Mouse (Mus musculus): ENCODE measurements around the gene Gp9.

Gp9 gene

GRCm38 (mm10) chr6:87777842-87778241 is at the start of gene Gp9:
Gp9 (plus strand) TSS chr6:87778072.
- no peak for DNase-seq

DNA sequence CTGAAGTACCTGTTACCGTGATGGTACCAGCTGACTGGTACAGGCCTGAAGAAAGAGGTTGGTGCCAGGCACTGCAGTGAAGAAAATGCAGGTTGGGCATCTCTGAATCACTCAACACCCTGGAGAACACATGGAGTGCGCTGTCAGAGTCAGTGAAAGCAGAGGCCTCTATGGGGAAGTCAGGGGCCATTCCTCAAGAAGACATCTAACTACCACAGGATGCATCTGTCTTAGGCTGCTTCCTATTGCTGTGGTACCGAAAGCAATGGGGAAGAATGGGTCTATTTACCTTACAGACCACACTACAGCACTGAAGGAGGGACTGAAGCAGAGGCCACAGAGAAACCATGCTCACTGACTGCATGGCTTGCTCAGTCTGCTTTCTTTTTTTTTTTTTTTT is 49.8 kb upstream of the Gp9 start:
- no peak for DNase-seq

DNA sequence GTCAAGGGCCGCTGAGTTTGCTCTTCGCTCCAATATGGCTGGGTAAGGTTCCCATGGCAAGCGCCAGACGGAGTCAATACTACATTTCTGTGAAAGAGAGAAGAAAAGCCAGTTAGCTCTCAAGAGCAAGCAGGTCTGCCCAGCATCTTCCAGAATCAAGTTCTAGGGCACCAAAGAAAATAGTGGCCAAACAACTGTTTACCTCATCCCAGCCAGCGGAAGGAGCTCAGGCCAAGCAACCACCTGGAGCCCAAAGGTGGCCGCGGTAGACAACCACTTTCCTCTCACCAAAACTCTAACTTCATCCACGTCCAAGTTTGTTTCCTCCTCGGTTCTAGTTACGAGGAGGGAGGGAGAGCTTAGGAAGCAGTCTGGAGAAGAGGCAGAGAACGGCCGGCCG is 47.7 kb upstream of the Gp9 start:
- no peak for DNase-seq

DNA sequence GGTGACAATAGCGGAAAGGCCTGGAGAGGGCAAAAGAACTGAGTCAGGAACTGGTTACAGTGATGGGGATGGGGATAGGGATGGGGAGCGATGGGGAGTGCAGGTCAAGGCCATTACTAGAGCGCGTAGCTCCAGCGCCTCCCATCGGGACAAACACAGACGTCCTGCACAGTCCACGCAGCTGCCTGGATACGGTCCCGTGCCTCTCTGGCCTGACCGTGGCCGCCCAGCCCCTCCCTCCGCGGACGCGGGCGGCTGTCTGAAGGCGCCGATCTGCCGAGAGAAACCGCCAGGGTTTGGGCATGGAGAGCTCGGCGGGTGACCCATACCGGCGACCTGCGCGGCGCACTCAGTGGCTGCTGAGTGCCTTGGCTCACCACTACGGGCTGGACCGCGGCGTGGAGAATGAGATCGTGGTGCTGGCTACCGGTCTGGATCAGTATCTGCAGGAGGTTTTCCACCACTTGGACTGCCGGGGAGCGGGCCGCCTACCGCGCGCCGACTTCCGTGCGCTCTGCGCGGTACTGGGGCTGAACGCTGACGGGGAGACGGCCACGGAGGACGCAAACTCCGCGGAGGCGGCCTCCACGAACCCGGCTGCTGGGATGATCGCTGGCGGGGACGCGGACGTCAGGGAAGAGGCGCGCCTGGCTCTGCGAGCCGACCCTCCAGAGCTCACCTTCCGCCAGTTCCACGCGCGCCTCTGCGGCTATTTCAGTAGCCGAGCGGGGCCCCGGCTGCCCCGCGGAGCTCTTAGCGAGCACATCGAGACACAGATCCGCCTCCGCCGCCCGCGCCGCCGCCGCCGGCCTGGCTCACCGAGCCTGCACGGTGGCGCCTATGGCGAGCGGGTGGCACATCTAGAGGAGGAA is 47.0 kb upstream of the Gp9 start, which contains the start of gene Efcc1:
TSS of gene Efcc1 (plus strand) at position 279 of the 872 bp plus-strand sequence.
- DNase-seq: no peak

GRCm38 (mm10) chr6:87731463-87732095 is 46.3 kb upstream of the Gp9 start:
- DNase-seq: no peak

GRCm38 (mm10) chr6:87732151-87733011 is 45.5 kb upstream of the Gp9 start:
- no peak for DNase-seq

- DNase-seq: no peak
Observed at GRCm38 (mm10) chr6:87733131-87733930, 44.5 kb upstream of the Gp9 start.

DNA sequence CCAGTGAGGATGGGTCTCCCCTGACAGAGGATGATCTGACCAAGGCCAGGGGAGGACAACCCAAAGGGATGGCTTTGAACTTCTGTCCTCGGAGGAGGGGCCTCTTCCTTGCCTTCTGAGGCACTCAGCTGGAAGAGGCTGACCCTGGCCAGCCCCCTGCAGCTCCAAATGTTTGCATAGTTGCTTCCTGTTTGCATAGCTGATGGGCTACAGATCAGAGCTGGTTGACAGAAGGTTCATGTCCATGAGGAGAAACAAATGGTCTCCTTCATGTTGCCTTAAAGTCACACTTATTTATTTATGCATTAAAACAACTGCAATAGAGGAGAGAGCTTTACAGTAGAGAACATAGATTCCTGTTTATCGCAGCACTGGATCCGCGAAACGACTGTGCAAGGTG is 43.7 kb upstream of the Gp9 start:
- DNase-seq: no peak

DNA sequence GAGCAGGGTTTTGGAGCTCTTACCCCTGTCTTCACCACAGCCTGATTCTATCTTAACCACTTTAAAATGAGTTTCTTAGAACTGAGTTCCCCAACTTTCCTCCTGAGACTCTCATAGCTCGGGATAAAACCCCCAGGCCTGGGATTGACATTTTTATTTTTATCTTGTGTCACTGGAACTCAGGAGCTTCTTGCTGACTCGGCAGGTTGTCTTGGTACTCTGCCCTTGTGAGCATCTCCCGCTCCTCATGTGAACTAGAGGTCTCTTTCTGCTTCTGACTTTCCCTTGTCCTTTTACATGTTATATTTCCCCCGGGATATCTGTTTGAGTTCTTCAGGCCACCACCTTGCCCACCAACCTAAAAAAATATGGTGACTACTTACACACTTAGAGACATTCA is 40.9 kb upstream of the Gp9 start:
- no peak for DNase-seq

GRCm38 (mm10) chr6:87737921-87738626 is 39.8 kb upstream of the Gp9 start:
- no peak for DNase-seq

DNA sequence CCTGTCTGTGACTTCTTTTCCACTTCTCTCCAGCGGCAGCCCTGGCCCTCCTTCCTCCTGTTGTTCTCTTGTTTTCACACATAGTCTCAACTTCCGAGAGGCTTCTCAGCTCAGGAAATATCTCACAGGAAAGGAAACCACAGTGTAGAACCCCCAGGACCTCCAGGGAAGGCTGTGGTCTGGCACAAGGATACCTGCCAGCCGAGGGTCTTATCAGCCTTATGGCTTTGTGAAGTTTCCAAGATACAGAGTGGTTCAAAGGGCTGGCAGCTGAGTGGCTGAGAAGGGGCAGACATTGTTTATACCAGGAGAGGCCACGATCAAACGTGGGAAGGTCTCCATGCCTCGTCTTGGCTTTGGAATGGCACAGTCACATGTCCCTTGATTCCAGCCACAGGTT is 38.0 kb upstream of the Gp9 start:
- no peak for DNase-seq

GRCm38 (mm10) chr6:87740496-87740895 is 37.4 kb upstream of the Gp9 start:
- no peak for DNase-seq

GRCm38 (mm10) chr6:87741978-87742377 is 35.9 kb upstream of the Gp9 start:
- DNase-seq: no peak

- DNase-seq: no peak
Observed at GRCm38 (mm10) chr6:87742804-87743203, 35.1 kb upstream of the Gp9 start.

DNA sequence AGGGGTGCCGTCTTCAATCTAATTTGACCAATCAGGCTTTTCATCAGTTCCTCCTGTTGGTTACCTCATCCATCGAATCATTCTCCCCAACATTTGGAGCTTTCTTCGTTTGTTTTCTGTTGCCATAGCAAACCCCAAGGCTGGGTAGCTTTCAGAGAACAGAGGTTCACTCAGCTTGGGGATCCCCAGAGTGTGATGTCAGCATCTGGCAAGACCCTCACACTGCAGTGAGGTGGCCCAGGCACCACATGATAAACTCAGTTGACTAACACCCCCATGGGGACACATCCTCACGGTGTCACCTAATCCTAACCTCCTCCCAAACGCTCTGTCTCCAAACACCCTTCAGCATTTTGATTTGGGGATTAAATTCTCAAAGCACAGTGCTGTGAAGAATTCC is 34.6 kb upstream of the Gp9 start:
- DNase-seq: no peak

DNA sequence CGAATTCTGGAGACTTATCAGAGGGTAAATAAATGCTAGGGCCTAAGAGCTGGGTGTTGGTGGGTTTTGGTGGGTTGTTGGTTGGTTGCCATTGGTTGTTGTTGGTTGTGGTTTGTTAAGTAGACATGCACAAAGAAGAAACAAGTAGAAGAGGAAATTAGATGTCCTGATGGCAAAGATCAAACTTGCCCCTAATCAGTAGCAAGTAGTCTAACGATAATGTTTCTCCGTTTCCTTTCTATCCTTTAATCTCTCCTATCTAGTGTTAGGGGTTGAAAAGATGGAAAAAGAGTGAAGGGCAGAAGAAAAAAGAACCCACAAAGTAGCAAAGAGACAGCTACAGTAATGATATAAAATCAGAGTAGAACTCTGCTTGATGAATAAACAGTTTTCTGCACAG is 33.2 kb upstream of the Gp9 start:
- DNase-seq: no peak

DNA sequence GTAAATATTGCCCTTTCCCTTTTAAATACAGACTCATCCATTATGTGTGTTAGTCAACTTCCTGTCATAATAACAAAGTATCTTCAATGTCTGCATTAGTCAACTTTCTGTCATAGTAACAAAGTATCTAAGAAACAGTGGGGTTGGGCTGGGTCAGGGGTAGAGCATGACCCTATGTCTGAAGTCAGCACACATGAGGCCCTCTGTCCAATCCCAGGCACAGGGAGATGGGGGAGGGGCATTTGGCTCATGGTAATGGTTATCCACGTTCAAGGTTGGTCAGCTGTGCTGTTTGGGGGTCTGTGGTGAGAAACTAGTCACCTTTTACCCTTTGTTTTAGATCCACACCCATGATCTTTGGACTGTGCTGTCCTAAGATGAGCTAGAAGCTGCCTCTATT is 32.6 kb upstream of the Gp9 start:
- no peak for DNase-seq

DNA sequence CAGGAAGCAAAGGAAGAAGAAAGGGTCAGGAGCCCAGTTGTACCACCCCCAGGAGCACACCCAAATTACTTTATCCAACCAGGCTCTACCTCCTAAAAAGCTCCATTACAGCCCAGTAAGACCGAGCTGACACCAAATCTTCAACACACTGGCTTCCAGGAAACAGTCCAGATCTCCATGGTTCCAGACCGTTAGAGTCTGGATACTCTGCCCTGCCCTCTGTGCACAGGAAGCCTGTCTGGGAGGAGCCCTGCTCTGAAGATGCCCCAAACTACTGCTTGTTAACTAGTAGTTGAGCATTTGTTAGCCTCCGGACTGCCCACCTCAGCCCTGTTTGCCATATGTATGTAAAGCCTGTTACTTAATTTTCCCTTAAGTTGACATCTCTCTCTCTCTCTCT is 31.8 kb upstream of the Gp9 start:
- DNase-seq: no peak

DNA sequence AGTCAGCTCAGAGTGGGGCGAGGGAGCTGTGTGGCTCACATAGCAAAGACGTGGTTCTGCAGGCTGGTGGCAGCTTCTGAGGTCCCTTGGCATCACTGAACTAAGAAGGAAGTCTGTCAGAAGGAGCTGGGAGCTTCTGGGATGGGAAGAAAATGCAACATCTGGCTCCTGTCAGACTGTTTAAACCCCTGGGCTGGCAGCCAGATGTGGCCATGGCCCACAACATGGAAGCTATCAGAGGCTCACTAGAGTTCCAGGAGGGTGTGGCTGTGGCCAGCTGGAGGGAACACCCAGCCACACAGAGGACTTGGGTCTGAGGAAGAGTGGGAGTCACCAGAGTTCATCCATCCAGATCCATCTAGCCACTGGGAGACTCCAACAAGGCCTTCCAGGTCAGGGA is 31.0 kb upstream of the Gp9 start:
- DNase-seq: no peak

DNA sequence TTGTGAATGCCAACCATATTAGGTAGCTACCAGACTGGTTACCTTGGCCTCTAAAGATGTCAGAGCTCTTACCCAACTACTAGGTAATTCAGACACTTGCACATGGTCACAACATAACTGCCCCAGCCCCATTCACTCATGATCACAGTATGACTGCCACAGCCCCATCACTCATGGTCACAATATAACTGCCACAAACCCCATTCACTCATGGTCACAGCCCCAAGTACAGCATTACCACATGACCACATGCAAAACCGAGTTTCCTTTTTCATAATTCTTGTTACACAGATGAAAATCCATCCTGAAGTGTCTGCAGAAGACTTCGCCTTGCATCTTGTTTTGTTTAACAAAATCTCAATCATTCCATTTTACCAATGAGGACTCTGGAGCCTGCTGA is 29.8 kb upstream of the Gp9 start:
- DNase-seq: no peak

GRCm38 (mm10) chr6:87748531-87748930 is 29.3 kb upstream of the Gp9 start:
- no peak for DNase-seq

All from cerebellum, adult 11-12 months (tissue).